Mouse (Mus musculus): Measurements from ENCODE around the gene Prickle2. TPM values are rescaled to one million over a fixed set of nuclear protein-coding genes. Genes with fewer than 3 reads are reported as not detected.

The Prickle2 gene
- polyA plus RNA-seq, 1 experiment from 2014 or later = 13.9 TPM

DNA sequence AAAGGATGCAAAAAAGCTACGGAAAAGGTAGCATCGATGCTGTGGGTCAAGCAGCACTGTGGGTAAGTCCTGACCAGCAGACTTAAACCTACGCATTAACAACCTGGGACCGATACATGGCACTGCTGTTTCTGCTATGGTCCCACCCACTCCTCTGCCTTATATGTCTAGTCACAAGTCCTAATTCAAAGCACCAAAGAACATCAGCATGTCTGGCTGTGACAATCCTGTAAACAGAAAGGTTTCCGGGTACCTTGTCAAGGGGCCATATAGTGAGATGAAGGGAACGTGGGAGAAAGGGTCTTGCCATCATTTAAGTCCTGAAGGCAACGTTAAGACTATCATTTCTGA is 290.6 kb downstream of the Prickle2 start:
- Histone ChIP-seq H3K36me3 (peaks cover 33% of the 10 kb centered on the region), H3K9me3 (replicated peaks) (no peaks in the 10 kb centered on the region), H3K4me1 (peaks cover 13% of the 10 kb centered on the region), H3K4me3 (no peak overlapping the region), H3K27me3 (no peaks in the 10 kb centered on the region), H3K9ac (no peak overlapping the region), H3K27ac (peak overlapping the region; percentile 31), H3K4me2 (replicated peaks) (no peak overlapping the region)
- no peak for ATAC-seq (ENCODE audit: low FRiP score)
- WGBS = 85% methylated on average over 7 of the region's 7 CpGs

DNA sequence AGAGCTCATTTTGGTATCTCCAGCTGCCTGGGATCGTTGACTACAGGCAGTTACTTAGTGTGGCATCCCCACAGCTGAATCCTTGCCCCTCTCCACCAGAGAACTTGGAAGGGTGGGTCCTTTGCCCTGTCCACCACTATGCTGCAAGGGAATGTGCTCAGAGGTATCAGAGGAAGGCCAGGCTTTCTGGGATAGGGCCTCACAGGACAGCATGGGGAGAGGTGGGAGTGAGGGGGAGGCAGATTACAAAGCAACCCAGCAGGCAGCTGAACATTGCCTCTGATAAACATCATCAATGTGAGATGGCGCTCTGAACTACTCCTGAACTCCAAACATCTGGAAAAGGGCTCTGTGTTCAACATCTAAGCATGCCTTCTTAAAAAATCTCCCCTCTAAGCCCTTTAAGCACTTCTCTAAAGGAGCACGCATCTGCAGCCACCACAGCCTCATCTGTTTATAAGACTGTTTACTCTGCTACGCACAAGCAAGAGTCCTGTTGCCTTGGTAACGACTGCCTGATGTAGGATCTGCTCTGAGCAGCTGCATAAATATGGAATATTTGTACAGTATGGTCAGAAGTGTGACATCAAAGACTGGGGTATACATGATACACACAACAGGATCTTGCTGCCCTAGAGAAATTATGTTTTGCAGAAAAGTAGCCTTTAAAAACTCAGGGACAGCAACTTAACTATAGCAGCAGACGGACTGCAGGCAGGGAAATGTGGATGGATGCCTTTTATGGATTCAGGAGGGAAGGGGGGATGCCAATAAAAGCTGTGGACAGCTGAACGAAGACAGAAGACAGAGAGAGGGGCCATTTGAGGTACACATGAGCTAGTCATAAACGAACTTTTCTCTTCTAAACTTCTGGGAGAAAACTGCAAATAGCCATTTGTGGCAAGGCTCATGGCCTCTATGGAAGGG is 291.2 kb downstream of the Prickle2 start:
- ATAC-seq (ENCODE audit: low FRiP score) = no peak
- Histone ChIP-seq H3K4me1 (peaks cover 13% of the 10 kb centered on the region), H3K4me3 (no peak overlapping the region), H3K4me2 (replicated peaks) (no peak overlapping the region), H3K27ac (peak overlapping the region; percentile 31), H3K36me3 (peaks cover 32% of the 10 kb centered on the region), H3K9me3 (replicated peaks) (no peaks in the 10 kb centered on the region), H3K27me3 (no peaks in the 10 kb centered on the region), H3K9ac (no peak overlapping the region)
- 54% methylated on average over 8 of the region's 8 CpGs for WGBS

GRCm38 (mm10) chr6:92413982-92414381 is 292.0 kb downstream of the Prickle2 start:
- Histone ChIP-seq H3K27ac (0 out of 2 replicates have a peak overlapping the region, but pooled peaks have one; percentile 31), H3K4me1 (peaks cover 13% of the 10 kb centered on the region), H3K9me3 (replicated peaks) (no peaks in the 10 kb centered on the region), H3K27me3 (no peaks in the 10 kb centered on the region), H3K4me2 (replicated peaks) (no peak overlapping the region), H3K4me3 (no peak overlapping the region), H3K36me3 (peaks cover 29% of the 10 kb centered on the region), H3K9ac (no peak overlapping the region)
- WGBS = 90% methylated on average over 1 of the region's 1 CpGs
- ATAC-seq (ENCODE audit: low FRiP score) = no peak

- H3K27ac ChIP-seq = no peak overlapping the region
- no peaks in the 10 kb centered on the region for H3K27me3 ChIP-seq
- H3K36me3 ChIP-seq = peaks cover 30% of the 10 kb centered on the region
- no peak for ATAC-seq (ENCODE audit: low FRiP score)
- 86% methylated on average over 3 of the region's 3 CpGs for WGBS
- H3K4me1 ChIP-seq = peaks cover 19% of the 10 kb centered on the region
- H3K4me2 ChIP-seq (replicated peaks) = no peak overlapping the region
- H3K9ac ChIP-seq = no peak overlapping the region
- H3K9me3 ChIP-seq (replicated peaks) = no peaks in the 10 kb centered on the region
- H3K4me3 ChIP-seq = no peak overlapping the region
These were observed 296.2 kb downstream of the Prickle2 start for GRCm38 (mm10) chr6:92409788-92410187.

GRCm38 (mm10) chr6:92407259-92407658 is 298.7 kb downstream of the Prickle2 start:
- 60% methylated on average over 5 of the region's 5 CpGs for WGBS
- Histone ChIP-seq H3K4me3 (no peak overlapping the region), H3K27me3 (no peaks in the 10 kb centered on the region), H3K9ac (no peak overlapping the region), H3K4me2 (replicated peaks) (no peak overlapping the region), H3K36me3 (peaks cover 31% of the 10 kb centered on the region), H3K4me1 (peaks cover 11% of the 10 kb centered on the region; the same call in 1 of the 2 replicates), H3K27ac (peak overlapping the region; percentile 73), H3K9me3 (replicated peaks) (no peaks in the 10 kb centered on the region)
- ATAC-seq (ENCODE audit: low FRiP score) = peak; percentile 81

GRCm38 (mm10) chr6:92405571-92405970 is 300.4 kb downstream of the Prickle2 start:
- 81% methylated on average over 8 of the region's 8 CpGs for WGBS
- H3K9me3 ChIP-seq (replicated peaks) = no peaks in the 10 kb centered on the region
- no peak for ATAC-seq (ENCODE audit: low FRiP score)

GRCm38 (mm10) chr6:92397876-92398275 is 308.1 kb downstream of the Prickle2 start:
- Histone ChIP-seq H3K4me2 (replicated peaks) (no peak overlapping the region), H3K4me1 (peaks cover 7% of the 10 kb centered on the region), H3K27ac (no peak overlapping the region), H3K36me3 (no peaks in the 10 kb centered on the region), H3K9ac (no peak overlapping the region), H3K4me3 (no peak overlapping the region), H3K27me3 (no peaks in the 10 kb centered on the region), H3K9me3 (replicated peaks) (no peaks in the 10 kb centered on the region)
- ATAC-seq (ENCODE audit: low FRiP score) = no peak
- 92% methylated on average over 6 of the region's 6 CpGs for WGBS

More at GRCm38 (mm10) chr6:92405571-92405970, 300.4 kb downstream of the Prickle2 start:
- Histone ChIP-seq H3K9ac (no peak overlapping the region), H3K4me1 (peaks cover 11% of the 10 kb centered on the region; the same call in 1 of the 2 replicates), H3K4me2 (replicated peaks) (no peak overlapping the region), H3K27ac (no peak overlapping the region), H3K27me3 (no peaks in the 10 kb centered on the region), H3K4me3 (no peak overlapping the region), H3K36me3 (peaks cover 17% of the 10 kb centered on the region)

- no peaks in the 10 kb centered on the region for H3K9me3 ChIP-seq (replicated peaks)
- H3K9ac ChIP-seq = no peak overlapping the region
- ATAC-seq (ENCODE audit: low FRiP score) = no peak
- H3K4me3 ChIP-seq = no peak overlapping the region
- no peaks in the 10 kb centered on the region for H3K36me3 ChIP-seq
- no peak overlapping the region for H3K4me2 ChIP-seq (replicated peaks)
- H3K4me1 ChIP-seq = peaks cover 7% of the 10 kb centered on the region
- H3K27ac ChIP-seq = no peak overlapping the region
- 89% methylated on average over 4 of the region's 4 CpGs for WGBS
- no peaks in the 10 kb centered on the region for H3K27me3 ChIP-seq
These were observed 310.4 kb downstream of the Prickle2 start for GRCm38 (mm10) chr6:92395556-92395955.

DNA sequence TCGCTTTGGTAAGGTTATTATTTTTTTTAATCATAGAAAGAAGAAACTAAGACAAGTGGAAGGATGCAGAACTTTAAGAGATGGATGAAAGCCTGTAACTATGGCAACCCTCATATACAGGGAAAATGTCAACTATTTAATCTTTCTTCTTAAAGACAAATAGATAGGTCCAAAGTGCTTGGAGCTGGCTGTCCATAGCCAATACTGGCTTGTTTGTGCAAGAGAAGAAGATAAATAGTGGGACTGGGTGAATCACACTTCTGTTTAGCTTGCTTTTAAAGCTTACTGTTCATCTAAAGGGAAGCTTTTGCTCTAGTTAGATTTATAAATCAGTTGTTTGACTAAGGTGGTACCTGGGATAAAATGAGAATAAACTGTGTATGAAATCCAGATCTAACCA is 310.8 kb downstream of the Prickle2 start:
- no peaks in the 10 kb centered on the region for H3K36me3 ChIP-seq
- H3K4me2 ChIP-seq (replicated peaks) = no peak overlapping the region
- no peak for ATAC-seq (ENCODE audit: low FRiP score)
- no peak overlapping the region for H3K4me3 ChIP-seq
- H3K27ac ChIP-seq = no peak overlapping the region
- no peaks in the 10 kb centered on the region for H3K9me3 ChIP-seq (replicated peaks)
- no peaks in the 10 kb centered on the region for H3K27me3 ChIP-seq
- 77% methylated on average over 1 of the region's 1 CpGs for WGBS
- peaks cover 7% of the 10 kb centered on the region for H3K4me1 ChIP-seq
- H3K9ac ChIP-seq = no peak overlapping the region

DNA sequence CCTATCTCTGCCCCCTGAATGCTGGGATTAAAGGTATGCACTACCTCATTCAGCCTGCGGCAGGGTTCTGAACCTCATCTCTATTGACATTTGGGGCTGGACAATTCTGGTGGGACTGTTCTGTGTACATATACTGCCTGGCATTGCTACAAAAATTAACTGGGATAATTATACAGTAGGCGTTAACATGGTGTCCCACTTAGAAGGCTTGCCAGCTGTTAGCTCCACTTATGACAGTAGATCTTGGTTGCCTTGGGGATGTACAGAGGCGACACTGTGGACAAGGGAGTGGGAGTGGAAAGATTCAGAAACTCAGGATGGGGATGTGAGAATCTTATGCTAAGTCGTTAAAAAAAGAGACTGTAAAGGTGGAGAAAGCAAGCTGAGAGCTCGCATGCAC is 311.3 kb downstream of the Prickle2 start:
- peaks cover 7% of the 10 kb centered on the region for H3K4me1 ChIP-seq
- no peak for ATAC-seq (ENCODE audit: low FRiP score)
- no peak overlapping the region for H3K4me2 ChIP-seq (replicated peaks)
- no peaks in the 10 kb centered on the region for H3K27me3 ChIP-seq
- H3K4me3 ChIP-seq = no peak overlapping the region
- no peaks in the 10 kb centered on the region for H3K36me3 ChIP-seq
- no peak overlapping the region for H3K27ac ChIP-seq
- WGBS = 81% methylated on average over 5 of the region's 5 CpGs
- H3K9ac ChIP-seq = no peak overlapping the region
- H3K9me3 ChIP-seq (replicated peaks) = no peaks in the 10 kb centered on the region

DNA sequence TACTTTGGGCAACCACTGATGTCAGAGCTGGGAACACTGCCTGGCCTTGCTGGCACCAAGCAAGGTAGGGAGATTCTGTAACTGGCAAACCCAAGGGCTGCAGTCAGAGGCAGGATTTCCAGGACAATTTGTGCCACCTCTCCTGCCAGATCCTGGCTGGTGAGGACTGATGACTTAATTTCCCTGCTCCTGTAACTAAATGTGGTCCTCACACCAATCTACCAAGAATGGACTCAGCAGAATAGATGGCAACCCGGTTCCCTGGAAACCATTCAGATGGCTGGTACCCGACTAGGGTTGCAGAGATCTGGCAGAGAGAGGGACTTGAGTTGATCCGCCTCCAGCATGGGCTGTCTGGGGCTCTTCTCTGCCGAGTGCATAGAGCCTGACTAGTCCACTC is 315.6 kb downstream of the Prickle2 start:
- no peak for ATAC-seq (ENCODE audit: low FRiP score)
- no peak overlapping the region for H3K27ac ChIP-seq
- 85% methylated on average over 4 of the region's 4 CpGs for WGBS

DNA sequence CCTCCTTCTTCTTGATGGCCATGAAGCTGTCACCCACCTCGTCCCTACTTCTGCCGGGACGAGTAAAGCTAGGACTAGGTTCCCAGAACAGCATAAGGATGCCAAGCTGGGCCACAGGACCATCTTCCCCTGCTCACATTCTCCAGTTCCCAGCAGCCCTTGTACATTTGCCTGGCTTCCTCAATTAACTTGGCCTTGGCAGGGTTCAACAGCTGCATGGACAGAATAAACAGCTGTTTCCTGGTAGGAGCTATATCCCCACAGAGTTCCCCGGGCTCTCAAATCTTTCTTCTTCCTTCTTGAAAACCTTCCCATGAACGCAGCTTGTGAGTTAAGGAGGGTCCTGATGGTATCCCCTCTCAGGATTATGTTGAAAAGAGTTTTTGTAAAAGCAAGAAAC is 317.3 kb downstream of the Prickle2 start:
- 83% methylated on average over 5 of the region's 5 CpGs for WGBS

More for the DNA sequence above, 315.6 kb downstream of the Prickle2 start:
- no peak overlapping the region for H3K4me2 ChIP-seq (replicated peaks)
- no peaks in the 10 kb centered on the region for H3K27me3 ChIP-seq
- no peaks in the 10 kb centered on the region for H3K36me3 ChIP-seq
- no peaks in the 10 kb centered on the region for H3K9me3 ChIP-seq (replicated peaks)
- H3K4me3 ChIP-seq = no peak overlapping the region
- no peak overlapping the region for H3K9ac ChIP-seq
- H3K4me1 ChIP-seq = no peaks in the 10 kb centered on the region

More for the DNA sequence above, 317.3 kb downstream of the Prickle2 start:
- no peaks in the 10 kb centered on the region for H3K9me3 ChIP-seq (replicated peaks)
- no peak for ATAC-seq (ENCODE audit: low FRiP score)
- H3K4me2 ChIP-seq (replicated peaks) = no peak overlapping the region
- H3K4me3 ChIP-seq = no peak overlapping the region
- H3K9ac ChIP-seq = no peak overlapping the region
- H3K36me3 ChIP-seq = no peaks in the 10 kb centered on the region
- no peak overlapping the region for H3K27ac ChIP-seq
- 0 out of 2 replicates have a peak, but pooled peaks cover 5% of the 10 kb centered on the region for H3K4me1 ChIP-seq
- no peaks in the 10 kb centered on the region for H3K27me3 ChIP-seq

Data from hindbrain, embryonic 12.5 days (tissue).